Mouse (Mus musculus): ENCODE results near the gene Pex16. TPM values are rescaled to one million over a fixed set of nuclear protein-coding genes. Genes with fewer than 3 reads are reported as not detected.
"Not testable (repeated sequence)": the region's sequence is repeated elsewhere in the genome, so short reads cannot be mapped to it uniquely, and the experiment has no call there.

Gene Pex16
- polyA plus RNA-seq, 1 experiment from 2014 or later = 26.5 TPM

DNA sequence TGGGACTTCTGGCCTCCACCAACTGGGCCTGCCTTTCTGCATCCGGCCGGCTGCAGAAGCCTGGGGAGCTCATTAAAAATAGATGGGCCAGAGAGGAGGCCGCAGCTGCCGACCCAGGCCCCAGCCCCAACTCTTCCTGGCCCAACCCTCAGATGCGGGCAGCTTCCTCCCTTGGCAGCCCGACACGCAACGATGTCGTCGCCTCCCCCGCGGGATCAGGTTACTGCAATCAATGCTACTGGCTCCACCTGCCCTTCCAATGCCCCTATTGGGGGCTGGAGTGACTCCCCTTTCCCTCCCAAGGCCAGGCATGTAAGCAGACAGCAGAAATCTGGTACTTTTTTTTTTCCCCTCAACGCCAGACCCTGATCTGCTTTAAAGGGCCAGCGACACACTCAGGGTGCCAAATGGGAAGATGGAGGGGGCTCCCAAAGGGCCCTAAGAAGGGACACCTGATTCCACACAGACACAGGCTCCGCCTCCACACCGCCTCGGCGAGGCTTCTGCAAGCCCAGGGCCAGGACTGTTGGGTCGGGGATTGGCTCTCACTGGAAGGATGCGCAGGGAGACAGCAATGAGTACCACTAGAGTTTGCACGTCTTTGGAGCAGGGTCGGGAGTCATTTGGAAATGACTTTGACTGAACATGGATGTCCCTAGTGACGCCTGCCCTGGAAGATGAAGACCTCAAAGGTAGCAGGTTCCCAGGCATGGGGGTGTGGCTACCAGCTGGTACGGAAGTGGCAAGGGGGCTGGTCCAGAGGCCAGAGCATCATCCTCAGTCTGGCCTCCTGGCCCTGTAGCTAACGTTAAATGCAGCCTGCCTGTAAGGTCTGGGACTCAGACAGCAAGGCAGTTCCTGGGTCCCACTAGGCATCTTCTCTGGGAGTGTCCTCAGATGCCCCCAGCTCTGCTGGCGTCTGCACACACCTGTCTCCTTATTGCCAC is 18.1 kb downstream of the Pex16 start:
- Histone ChIP-seq H3K4me1 (peaks cover 61% of the 10 kb centered on the region), H3K4me3 (peak overlapping the region; percentile 40), H3K27ac (peak overlapping the region; percentile 85), H3K9ac (peak overlapping the region; percentile 67), H3K9me3 (no peaks in the 10 kb centered on the region), H3K27me3 (replicated peaks) (no peaks in the 10 kb centered on the region), H3K4me2 (replicated peaks) (peak overlapping the region; percentile 91), H3K36me3 (peaks cover 1% of the 10 kb centered on the region; the same call in 1 of the 2 replicates)
- peak; percentile 1; the same call in 1 of the 2 replicates for ATAC-seq (ENCODE audit: low FRiP score, low read depth)
- WGBS = 5% methylated on average over 26 of the region's 26 CpGs

DNA sequence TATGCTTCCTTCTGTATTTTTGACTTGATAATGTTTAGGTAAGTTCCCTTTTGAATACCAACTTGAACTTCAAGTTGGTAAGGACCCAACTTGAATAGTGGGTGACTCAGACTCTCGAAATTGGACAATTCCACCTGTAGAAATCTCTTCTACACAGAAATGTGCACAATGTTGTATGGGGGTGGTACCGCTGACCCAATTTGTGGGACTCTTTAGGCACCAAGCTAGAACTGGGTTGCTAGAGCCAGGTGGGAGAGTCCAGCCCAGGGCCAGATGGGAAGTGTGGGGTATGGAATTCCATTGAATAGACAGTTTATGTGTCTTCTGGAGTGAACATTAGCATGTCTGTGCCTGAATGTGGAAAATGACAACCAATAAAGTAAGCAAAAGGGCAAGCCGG is 21.1 kb downstream of the Pex16 start:
- Histone ChIP-seq H3K4me1 (peaks cover 61% of the 10 kb centered on the region), H3K9me3 (no peaks in the 10 kb centered on the region), H3K4me3 (no peak overlapping the region), H3K4me2 (replicated peaks) (no peak overlapping the region), H3K36me3 (no peaks in the 10 kb centered on the region), H3K27ac (no peak overlapping the region), H3K9ac (no peak overlapping the region), H3K27me3 (replicated peaks) (no peaks in the 10 kb centered on the region)
- WGBS = 87% methylated on average over 3 of the region's 3 CpGs
- no peak for ATAC-seq (ENCODE audit: low FRiP score, low read depth)

DNA sequence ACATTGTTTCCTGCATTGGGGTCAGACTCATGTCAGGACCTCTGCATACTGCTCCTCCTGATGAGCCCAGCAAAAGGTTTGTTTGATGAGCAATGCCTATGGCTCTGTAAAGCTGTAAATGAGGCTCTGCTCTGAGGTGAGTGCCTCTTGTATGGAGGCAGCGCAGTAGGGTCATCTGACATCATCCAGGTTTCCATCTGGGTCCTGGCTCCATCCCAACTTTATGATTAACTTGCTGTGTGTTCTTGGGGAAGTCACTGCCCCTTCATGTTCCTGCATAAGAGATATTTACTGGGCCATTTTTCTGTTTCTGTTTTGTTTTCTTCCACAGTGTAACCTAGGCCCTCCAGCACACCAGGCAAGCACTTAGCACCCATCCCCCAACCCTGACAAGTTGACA is 23.0 kb downstream of the Pex16 start:
- ATAC-seq (ENCODE audit: low FRiP score, low read depth) = no peak
- no peaks in the 10 kb centered on the region for H3K36me3 ChIP-seq
- no peaks in the 10 kb centered on the region for H3K9me3 ChIP-seq
- H3K9ac ChIP-seq = no peak overlapping the region
- H3K4me2 ChIP-seq (replicated peaks) = peak overlapping the region; percentile 8
- H3K27ac ChIP-seq = no peak overlapping the region
- WGBS = 82% methylated on average over 1 of the region's 1 CpGs
- H3K4me1 ChIP-seq = peaks cover 52% of the 10 kb centered on the region
- no peaks in the 10 kb centered on the region for H3K27me3 ChIP-seq (replicated peaks)
- no peak overlapping the region for H3K4me3 ChIP-seq

DNA sequence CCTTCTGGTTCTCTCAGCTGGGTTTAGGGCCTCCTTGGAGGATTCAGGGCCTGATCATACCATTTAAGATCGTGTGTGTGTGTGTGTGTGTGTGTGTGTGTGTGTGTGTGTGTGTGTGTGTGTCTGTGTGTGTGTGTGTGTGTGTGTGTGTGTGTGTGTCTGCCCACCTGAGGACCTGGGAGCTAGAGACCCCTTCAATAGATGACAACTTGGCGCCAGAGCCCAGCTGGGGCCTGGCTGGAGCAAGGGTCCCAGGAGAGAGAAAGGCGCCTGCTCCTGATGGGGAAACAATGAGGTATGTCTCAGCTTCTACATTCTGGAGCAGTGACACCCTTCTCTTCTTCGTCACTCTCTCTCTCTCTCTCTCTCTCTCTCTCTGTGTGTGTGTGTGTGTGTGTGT is 25.4 kb downstream of the Pex16 start:
- Histone ChIP-seq H3K4me1 (peaks cover 49% of the 10 kb centered on the region), H3K36me3 (peaks cover 15% of the 10 kb centered on the region), H3K4me2 (replicated peaks) (peak overlapping the region; percentile 79), H3K9ac (peak overlapping the region; percentile 93; the same call in 1 of the 2 replicates), H3K4me3 (peak overlapping the region; percentile 85)
- not testable (repeated sequence) for ATAC-seq (ENCODE audit: low FRiP score, low read depth); H3K27me3 ChIP-seq (replicated peaks); H3K27ac ChIP-seq; H3K9me3 ChIP-seq
- WGBS = 61% methylated on average over 4 of the region's 4 CpGs

DNA sequence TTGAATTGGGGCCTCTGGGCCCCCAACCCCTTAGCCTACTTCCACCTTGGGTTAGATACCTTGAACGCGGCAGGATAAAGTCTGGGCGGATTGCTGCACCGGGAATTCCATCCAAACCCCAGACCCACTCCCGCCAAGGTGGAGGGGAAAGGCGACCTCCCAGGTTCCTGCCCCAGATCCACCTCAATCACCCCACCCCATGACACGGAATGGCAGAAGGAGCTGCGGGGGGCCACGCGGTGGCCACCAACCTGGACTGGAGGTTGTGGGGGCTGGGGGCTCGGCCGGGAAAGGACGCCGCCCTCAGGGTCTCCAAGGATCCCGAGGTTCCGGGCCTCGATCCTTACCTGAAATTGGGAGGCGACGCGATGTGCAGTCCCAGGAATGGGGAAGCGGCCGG is 26.2 kb downstream of the Pex16 start:
- peak overlapping the region; percentile 79 for H3K4me2 ChIP-seq (replicated peaks)
- H3K4me1 ChIP-seq = peaks cover 56% of the 10 kb centered on the region
- peak overlapping the region; percentile 47; the same call in 1 of the 2 replicates for H3K27ac ChIP-seq
- H3K9ac ChIP-seq = peak overlapping the region; percentile 93
- H3K27me3 ChIP-seq (replicated peaks) = no peaks in the 10 kb centered on the region
- peak; percentile 23; the same call in 1 of the 2 replicates for ATAC-seq (ENCODE audit: low FRiP score, low read depth)
- peak overlapping the region; percentile 85 for H3K4me3 ChIP-seq
- peaks cover 21% of the 10 kb centered on the region for H3K36me3 ChIP-seq
- H3K9me3 ChIP-seq = no peaks in the 10 kb centered on the region
- 2% methylated on average over 22 of the region's 22 CpGs for WGBS

DNA sequence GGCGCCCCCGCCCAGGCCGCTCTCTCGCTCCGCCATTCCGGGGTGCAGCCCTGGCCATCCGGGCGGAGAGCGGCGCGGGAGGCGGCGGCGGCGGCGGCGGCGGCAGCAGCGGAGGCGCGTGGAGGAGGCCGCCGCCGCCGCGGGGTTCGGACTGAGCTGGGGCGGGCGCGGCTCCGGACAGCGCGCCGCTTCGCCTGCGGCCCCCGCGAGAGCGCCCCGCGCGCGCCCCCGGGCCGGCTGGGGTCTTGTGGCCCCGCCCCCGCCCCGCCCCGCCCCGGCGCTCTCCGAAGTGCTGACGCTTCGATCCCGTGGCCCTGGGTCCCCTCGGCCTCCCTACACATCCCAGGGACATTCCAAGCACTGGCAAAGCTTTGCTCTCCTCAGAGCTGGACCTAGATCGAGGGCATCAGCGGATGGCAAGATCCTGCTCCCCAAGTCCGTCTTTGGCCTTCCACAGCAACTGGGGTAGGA is 26.6 kb downstream of the Pex16 start, which contains the start of gene Mapk8ip1:
Mapk8ip1 (minus strand) TSS at position 173 of the 471 bp plus-strand sequence.
- H3K4me2 ChIP-seq (replicated peaks) = peak within 1 kb of the TSS; percentile 79
- peak within 1 kb of the TSS; percentile 93 for H3K9ac ChIP-seq
- no peaks in the 10 kb centered on the region for H3K27me3 ChIP-seq (replicated peaks)
- peaks cover 60% of the 10 kb centered on the region for H3K4me1 ChIP-seq
- 2% methylated on average over 34 of the region's 59 CpGs for WGBS
- H3K36me3 ChIP-seq = peaks cover 22% of the 10 kb centered on the region
- H3K27ac ChIP-seq = peak within 1 kb of the TSS; percentile 47; the same call in 1 of the 2 replicates
- ATAC-seq (ENCODE audit: low FRiP score, low read depth) = peak; percentile 65
- peak within 1 kb of the TSS; percentile 85 for H3K4me3 ChIP-seq
- no peaks in the 10 kb centered on the region for H3K9me3 ChIP-seq

DNA sequence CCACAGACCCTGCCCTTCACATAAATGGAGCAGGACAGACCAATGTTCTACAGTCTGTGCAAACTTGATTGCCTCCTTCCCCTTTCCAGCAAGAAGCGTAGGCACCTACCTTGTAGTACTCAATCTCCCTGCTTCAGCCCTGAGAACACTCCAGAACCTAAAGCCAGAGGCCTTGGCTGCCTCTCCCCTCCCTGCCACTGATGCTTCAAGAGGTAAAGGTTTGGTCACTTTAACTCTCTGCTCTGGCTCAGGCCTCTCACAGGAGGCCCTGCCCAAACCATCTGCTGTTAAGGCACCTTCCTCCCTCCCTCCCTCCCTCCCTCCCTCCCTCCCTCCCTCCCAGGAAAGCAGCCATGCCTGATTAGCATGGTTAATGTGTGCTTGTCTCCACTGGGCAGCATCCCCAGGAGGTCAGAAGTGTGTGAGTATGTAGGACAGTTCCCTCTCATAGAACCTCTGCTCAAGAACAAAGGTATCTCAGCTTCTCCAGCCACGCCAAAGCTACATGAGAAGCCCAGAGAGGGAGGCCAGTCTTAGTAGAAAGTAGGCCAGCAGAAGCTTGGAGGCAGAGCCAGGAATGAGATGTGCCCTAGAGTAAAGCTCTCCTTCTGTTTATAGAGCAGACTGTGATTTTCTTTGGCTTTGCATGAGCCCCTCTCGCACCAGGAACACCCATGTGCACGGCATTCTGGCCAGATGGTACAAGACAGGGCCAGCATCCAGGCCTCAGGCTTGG is 28.3 kb downstream of the Pex16 start:
- no peak for ATAC-seq (ENCODE audit: low FRiP score, low read depth)

DNA sequence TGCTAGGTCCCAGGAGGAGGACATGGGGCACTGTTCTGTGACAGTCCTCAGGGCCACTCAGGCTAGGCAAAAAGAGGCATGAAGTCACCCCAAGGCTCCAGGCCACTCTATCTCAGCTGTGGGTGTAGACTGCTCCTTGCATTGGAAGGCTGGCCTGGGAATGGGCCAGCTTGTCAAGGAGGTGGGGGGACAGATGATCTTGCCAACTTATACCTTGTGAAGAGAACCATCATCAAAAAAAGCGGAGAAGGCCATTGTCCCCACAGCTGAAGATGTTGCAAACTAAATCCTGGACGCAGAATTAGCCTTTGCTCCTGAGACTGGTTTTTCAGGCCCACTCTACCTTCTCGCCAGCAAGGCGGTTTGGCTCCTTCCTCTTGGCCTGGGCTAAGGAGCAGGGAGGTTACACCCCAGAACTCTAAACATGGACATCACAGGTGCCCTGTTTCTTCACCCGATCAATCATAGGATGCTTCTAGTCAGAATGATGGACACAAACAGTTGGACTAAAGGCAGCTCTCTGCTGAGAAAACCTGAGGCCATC is 29.4 kb downstream of the Pex16 start:
- H3K9me3 ChIP-seq = no peaks in the 10 kb centered on the region
- H3K4me2 ChIP-seq (replicated peaks) = no peak overlapping the region
- H3K36me3 ChIP-seq = peaks cover 37% of the 10 kb centered on the region
- H3K9ac ChIP-seq = no peak overlapping the region
- WGBS = 92% methylated on average over 5 of the region's 5 CpGs
- peaks cover 51% of the 10 kb centered on the region for H3K4me1 ChIP-seq
- no peak overlapping the region for H3K4me3 ChIP-seq
- no peak for ATAC-seq (ENCODE audit: low FRiP score, low read depth)
- no peaks in the 10 kb centered on the region for H3K27me3 ChIP-seq (replicated peaks)
- no peak overlapping the region for H3K27ac ChIP-seq

More for the DNA sequence above, 28.3 kb downstream of the Pex16 start:
- no peak overlapping the region for H3K4me3 ChIP-seq
- H3K9me3 ChIP-seq = no peaks in the 10 kb centered on the region
- H3K27me3 ChIP-seq (replicated peaks) = no peaks in the 10 kb centered on the region
- H3K36me3 ChIP-seq = peaks cover 28% of the 10 kb centered on the region
- no peak overlapping the region for H3K4me2 ChIP-seq (replicated peaks)
- peaks cover 54% of the 10 kb centered on the region for H3K4me1 ChIP-seq
- H3K27ac ChIP-seq = no peak overlapping the region
- WGBS = 79% methylated on average over 4 of the region's 4 CpGs
- 0 out of 2 replicates have a peak overlapping the region, but pooled peaks have one; percentile 18 for H3K9ac ChIP-seq

DNA sequence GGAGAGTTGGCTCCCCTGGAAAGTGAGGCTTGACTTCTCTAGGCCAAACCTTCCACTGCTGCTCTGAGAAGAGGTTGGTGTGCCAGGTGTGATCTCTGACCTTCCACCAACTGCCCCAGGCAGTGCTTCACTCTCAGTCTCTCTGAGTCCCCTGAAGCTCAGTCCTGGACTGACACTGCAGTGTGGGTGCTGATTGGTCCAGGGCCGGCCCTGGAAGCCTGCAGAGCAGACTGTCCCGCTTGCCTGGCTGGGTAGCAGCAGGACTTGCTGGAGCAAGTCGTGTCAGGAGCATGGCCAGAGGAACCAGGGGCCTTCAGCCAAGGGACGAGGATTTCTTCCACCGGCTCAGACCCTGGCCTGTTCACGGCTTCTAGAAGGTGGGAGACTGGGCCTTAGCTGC is 30.3 kb downstream of the Pex16 start:
- H3K4me3 ChIP-seq = no peak overlapping the region
- H3K4me1 ChIP-seq = peaks cover 42% of the 10 kb centered on the region
- H3K4me2 ChIP-seq (replicated peaks) = no peak overlapping the region
- H3K9ac ChIP-seq = no peak overlapping the region
- H3K36me3 ChIP-seq = peaks cover 46% of the 10 kb centered on the region
- no peaks in the 10 kb centered on the region for H3K9me3 ChIP-seq
- no peak for ATAC-seq (ENCODE audit: low FRiP score, low read depth)
- WGBS = 85% methylated on average over 6 of the region's 6 CpGs
- H3K27me3 ChIP-seq (replicated peaks) = no peaks in the 10 kb centered on the region
- no peak overlapping the region for H3K27ac ChIP-seq

DNA sequence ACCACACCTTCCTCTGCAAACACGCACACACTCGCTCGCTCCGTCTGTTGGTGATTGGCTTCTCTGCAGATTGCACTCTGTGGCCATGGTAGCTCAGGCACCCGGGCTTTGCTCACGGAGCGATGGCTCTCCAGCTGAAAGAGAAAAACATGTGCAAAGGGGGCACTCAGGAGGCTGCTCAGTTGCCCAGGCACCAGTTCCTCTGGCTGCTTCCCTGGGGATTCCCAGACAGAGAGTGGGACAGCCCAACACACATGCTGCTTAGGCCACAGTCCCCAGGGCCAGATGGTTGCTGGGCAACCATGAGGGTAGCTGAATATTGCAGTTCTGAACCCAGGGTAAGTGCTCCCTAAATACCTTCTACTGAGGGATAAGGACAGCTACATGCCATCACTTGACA is 31.2 kb downstream of the Pex16 start:
- Histone ChIP-seq H3K4me3 (no peak overlapping the region), H3K9ac (0 out of 2 replicates have a peak overlapping the region, but pooled peaks have one; percentile 8), H3K4me1 (peaks cover 35% of the 10 kb centered on the region), H3K4me2 (replicated peaks) (no peak overlapping the region), H3K36me3 (peaks cover 55% of the 10 kb centered on the region), H3K9me3 (no peaks in the 10 kb centered on the region), H3K27ac (no peak overlapping the region), H3K27me3 (replicated peaks) (no peaks in the 10 kb centered on the region)
- no peak for ATAC-seq (ENCODE audit: low FRiP score, low read depth)
- WGBS = 75% methylated on average over 7 of the region's 7 CpGs

DNA sequence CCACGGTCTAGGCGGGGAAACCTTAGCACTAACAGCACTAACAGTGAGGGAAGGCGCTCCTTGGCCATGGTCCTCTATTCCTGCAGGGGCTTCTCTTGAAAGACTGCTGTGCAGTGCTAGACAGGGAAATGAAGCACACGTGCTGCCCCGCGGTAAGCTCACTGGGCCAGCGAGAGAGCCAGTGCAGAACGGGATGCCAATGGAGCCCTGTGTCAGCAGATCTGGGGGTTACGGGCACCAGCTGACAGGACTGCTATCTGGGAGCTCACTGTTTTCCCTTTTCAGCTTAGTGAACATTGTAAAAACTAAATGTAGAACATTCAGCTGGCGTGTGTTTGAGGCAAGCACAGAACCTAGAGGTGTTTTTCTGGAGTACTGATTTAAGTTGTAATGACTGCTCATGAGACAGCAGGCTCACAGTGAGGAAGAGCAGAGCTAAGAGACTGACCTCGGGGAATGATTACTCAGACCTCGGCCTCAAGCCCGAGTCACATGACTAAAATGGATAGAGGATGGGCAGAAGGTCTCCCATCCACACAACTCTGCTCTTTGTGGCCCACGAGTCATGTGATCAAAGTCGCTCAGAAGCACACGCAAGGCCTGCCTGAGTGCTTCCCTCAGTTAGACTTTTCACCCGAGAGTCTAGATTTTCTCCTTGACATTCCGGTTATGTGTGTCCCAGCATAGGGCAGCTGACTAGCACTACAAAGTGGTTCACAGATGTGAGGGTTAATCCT is 34.0 kb downstream of the Pex16 start:
- Histone ChIP-seq H3K36me3 (peaks cover 80% of the 10 kb centered on the region), H3K4me2 (replicated peaks) (no peak overlapping the region), H3K27me3 (replicated peaks) (no peaks in the 10 kb centered on the region), H3K9ac (no peak overlapping the region), H3K27ac (no peak overlapping the region), H3K4me1 (peaks cover 17% of the 10 kb centered on the region), H3K9me3 (no peaks in the 10 kb centered on the region), H3K4me3 (no peak overlapping the region)
- no peak for ATAC-seq (ENCODE audit: low FRiP score, low read depth)
- 92% methylated on average over 18 of the region's 18 CpGs for WGBS

All from neural tube, embryonic 12.5 days (tissue).